ENCODE assay signal across 8 mouse cellular contexts in genomic region chr19:45150490-45151181, GRCm38 (mm10). TPM values are rescaled to one million over a fixed set of nuclear protein-coding genes. Genes with fewer than 3 reads are reported as not detected.
DNase-seq lines count a peak whose midpoint lies in the region; ATAC-seq and TF ChIP-seq lines count a peak whose summit lies in the region.

TSS of gene Tlx1 (plus strand) at chr19:45150680.

- no peak for TF ChIP-seq CTCF in layer of hippocampus, adult 2 months (conservative IDR thresholded peaks at IDR 0.05)

- 1% methylated on average over 60 of the region's 61 CpGs for WGBS in heart, embryonic 12.5 days
- 0% methylated on average over 54 of the region's 61 CpGs for WGBS in hindbrain, embryonic 11.5 days
- under 1% methylated on average over 57 of the region's 61 CpGs for WGBS in midbrain, embryonic 13.5 days

- no peak for DNase-seq in heart, adult 8-10 months (ENCODE audit: low spot score)
- peak; percentile 83 for DNase-seq in ZHBTc4 (ENCODE audit: low read depth, low spot score)
- peak; percentile 70 for DNase-seq in hindbrain, embryonic 11.5 days (ENCODE audit: low spot score)
- no peak for DNase-seq in cerebellum, adult 9-11 months
- no peak for DNase-seq in cerebellum, adult 18-20 months
- DNase-seq in layer of hippocampus, adult 2 months (ENCODE audit: low spot score in 2 of 2): no peak

- H3K4me2 ChIP-seq in heart, embryonic 12.5 days: peak within 1 kb of the TSS; percentile 74
- peak within 1 kb of the TSS; percentile 34 for H3K4me2 ChIP-seq in hindbrain, embryonic 11.5 days (replicated peaks; ENCODE audit: low read depth, low read length)
- peak within 1 kb of the TSS; percentile 49 for H3K4me2 ChIP-seq in midbrain, embryonic 13.5 days (replicated peaks)

- H3K9me3 ChIP-seq in heart, embryonic 12.5 days (replicated peaks): 0 out of 2 replicates have a peak, but pooled peaks cover 6% of the 10 kb centered on the region
- H3K9me3 ChIP-seq in hindbrain, embryonic 11.5 days (ENCODE audit: control insufficient read depth, low read length): no peaks in the 10 kb centered on the region
- no peaks in the 10 kb centered on the region for H3K9me3 ChIP-seq in midbrain, embryonic 13.5 days

- H3K4me3 ChIP-seq in heart, embryonic 12.5 days: peak within 1 kb of the TSS; percentile 39
- H3K4me3 ChIP-seq in hindbrain, embryonic 11.5 days (ENCODE audit: low read depth, low read length): peak within 1 kb of the TSS; percentile 23
- peak within 1 kb of the TSS; percentile 23 for H3K4me3 ChIP-seq in midbrain, embryonic 13.5 days (replicated peaks)
- H3K4me3 ChIP-seq in layer of hippocampus, adult 2 months: no peak within 1 kb of the TSS

- no peaks in the 10 kb centered on the region for H3K36me3 ChIP-seq in heart, embryonic 12.5 days
- no peaks in the 10 kb centered on the region for H3K36me3 ChIP-seq in hindbrain, embryonic 11.5 days (ENCODE audit: control insufficient read depth, insufficient read depth, low read length)
- H3K36me3 ChIP-seq in midbrain, embryonic 13.5 days: no peaks in the 10 kb centered on the region

- peaks cover 28% of the 10 kb centered on the region for H3K4me1 ChIP-seq in heart, embryonic 12.5 days (replicated peaks)
- peaks cover 8% of the 10 kb centered on the region for H3K4me1 ChIP-seq in hindbrain, embryonic 11.5 days (replicated peaks; ENCODE audit: control insufficient read depth, insufficient read depth, low read length)
- peaks cover 20% of the 10 kb centered on the region for H3K4me1 ChIP-seq in midbrain, embryonic 13.5 days (replicated peaks)

- H3K27ac ChIP-seq in heart, embryonic 12.5 days (ENCODE audit: poor library complexity, severe bottlenecking): no peak within 1 kb of the TSS
- H3K27ac ChIP-seq in hindbrain, embryonic 11.5 days (ENCODE audit: low read depth, low read length): 0 out of 2 replicates have a peak within 1 kb of the TSS, but pooled peaks have one; percentile 9
- no peak within 1 kb of the TSS for H3K27ac ChIP-seq in midbrain, embryonic 13.5 days
- no peak within 1 kb of the TSS for H3K27ac ChIP-seq in layer of hippocampus, adult 2 months

- no peak within 1 kb of the TSS for H3K9ac ChIP-seq in heart, embryonic 12.5 days
- H3K9ac ChIP-seq in hindbrain, embryonic 11.5 days (ENCODE audit: low read depth, low read length): peak within 1 kb of the TSS; percentile 25; the same call in 1 of the 2 replicates
- H3K9ac ChIP-seq in midbrain, embryonic 13.5 days (replicated peaks): no peak within 1 kb of the TSS

- peaks cover 98% of the 10 kb centered on the region for H3K27me3 ChIP-seq in heart, embryonic 12.5 days (replicated peaks)
- H3K27me3 ChIP-seq in hindbrain, embryonic 11.5 days (ENCODE audit: control insufficient read depth, insufficient read depth, low read length): peaks cover 97% of the 10 kb centered on the region
- H3K27me3 ChIP-seq in midbrain, embryonic 13.5 days: peaks cover 99% of the 10 kb centered on the region

- peak; percentile 24; the same call in 1 of the 2 replicates for ATAC-seq in heart, embryonic 12.5 days (ENCODE audit: insufficient number of reproducible peaks, low FRiP score)
- peak; percentile 73 for ATAC-seq in hindbrain, embryonic 11.5 days (ENCODE audit: low FRiP score)
- 0 out of 2 replicates have a peak, but pooled peaks have one; percentile 27 for ATAC-seq in midbrain, embryonic 13.5 days

RNA-seq across cellular contexts. Expression of gene Tlx1, which starts in this region (rescaled TPM):
- 0.40 and 0.50 TPM in 2 replicates for polyA plus RNA-seq in heart, embryonic 12.5 days (2016; fragmentation: Nextera tagmentation; extraction: Ambion mirVana)
- total RNA-seq in heart, adult 8-10 months (2022): under 1 TPM in 2 of 4 experiments, not detected in 2; 0.11 to 0.14 TPM
- polyA plus RNA-seq in hindbrain, embryonic 11.5 days (2014; fragmentation: Nextera tagmentation; extraction: Ambion mirVana): 2.2 and 4.0 TPM in 2 replicates
- 0.07 TPM in 1 of 2 replicates, not detected in the other for polyA plus RNA-seq in midbrain, embryonic 13.5 days (2015; fragmentation: Nextera tagmentation; extraction: Ambion mirVana)
- not detected for total RNA-seq in layer of hippocampus, adult 2 months (2021)

Comparison
In these comparisons a context has a peak if more than half of its experiments do, and no peak if none do; other contexts are left out.
1. Peak in ATAC-seq, H3K4me3 ChIP-seq and H3K4me2 ChIP-seq in heart, embryonic 12.5 days; RNA of the gene not detected or under 1 TPM.
2. Peak in ATAC-seq, H3K4me3 ChIP-seq and H3K4me2 ChIP-seq in midbrain, embryonic 13.5 days; RNA of the gene not detected or under 1 TPM.
3. DNase-seq: peak in ZHBTc4 (single experiment) and hindbrain, embryonic 11.5 days (single experiment); none in heart, adult 8-10 months (single experiment), cerebellum, adult 9-11 months (single experiment), cerebellum, adult 18-20 months (0 of 2) and layer of hippocampus, adult 2 months (0 of 2).
4. Peak in every context shown above with its lines, with median percentiles within 50 percentile points of each other: ATAC-seq and H3K4me2 ChIP-seq.